Mouse (Mus musculus): Measurements from ENCODE around the gene Uevld.
"Not testable (repeated sequence)": the region's sequence is repeated elsewhere in the genome, so short reads cannot be mapped to it uniquely, and the experiment has no call there.

Uevld gene

GRCm38 (mm10) chr7:46964070-46964469, 5.7 kb upstream of the Uevld start:
- DNase-seq, result no peak

- peak; percentile 85 for DNase-seq
These were observed 4.7 kb upstream of the Uevld start for GRCm38 (mm10) chr7:46962806-46963618.

- DNase-seq, result peak; percentile 21
These were observed 3.8 kb upstream of the Uevld start for GRCm38 (mm10) chr7:46962132-46962531.

GRCm38 (mm10) chr7:46960991-46961390, 2.7 kb upstream of the Uevld start:
- no peak for DNase-seq

GRCm38 (mm10) chr7:46958853-46959252, 526 bp upstream of the Uevld start:
- DNase-seq, result peak; percentile 12

GRCm38 (mm10) chr7:46935847-46936246, 22.5 kb downstream of the Uevld start:
- DNase-seq, result peak; percentile 40

GRCm38 (mm10) chr7:46934788-46935187, 23.5 kb downstream of the Uevld start:
- peak; percentile 41 for DNase-seq

GRCm38 (mm10) chr7:46931370-46931769, 27.0 kb downstream of the Uevld start:
- DNase-seq, result no peak

- no peak for DNase-seq
These were observed 30.0 kb downstream of the Uevld start for GRCm38 (mm10) chr7:46928291-46928690.

- no peak for DNase-seq
These were observed 36.3 kb downstream of the Uevld start for GRCm38 (mm10) chr7:46922075-46922474.

- DNase-seq, result peak; percentile 97
These were observed 38.7 kb downstream of the Uevld start, which contains the start of gene Tsg101 for GRCm38 (mm10) chr7:46919551-46920176. TSS of gene Tsg101 (minus strand) at chr7:46919969.

- DNase-seq, result peak; percentile 17
These were observed 39.5 kb downstream of the Uevld start for GRCm38 (mm10) chr7:46918678-46919371.

- no peak for DNase-seq
These were observed 42.0 kb downstream of the Uevld start for GRCm38 (mm10) chr7:46916376-46916775.

GRCm38 (mm10) chr7:46911250-46911649, 47.1 kb downstream of the Uevld start:
- DNase-seq, result no peak

- no peak for DNase-seq
These were observed 59.0 kb downstream of the Uevld start for GRCm38 (mm10) chr7:46899343-46899742.

GRCm38 (mm10) chr7:46895511-46895910, 62.8 kb downstream of the Uevld start:
- DNase-seq, result no peak

GRCm38 (mm10) chr7:46883304-46883703, 75.0 kb downstream of the Uevld start:
- no peak for DNase-seq

GRCm38 (mm10) chr7:46881941-46882340, 76.4 kb downstream of the Uevld start:
- DNase-seq, result not testable (repeated sequence)

GRCm38 (mm10) chr7:46880992-46881391, 77.3 kb downstream of the Uevld start:
- DNase-seq, result no peak

GRCm38 (mm10) chr7:46879851-46880250, 78.5 kb downstream of the Uevld start:
- DNase-seq, result peak; percentile 56

GRCm38 (mm10) chr7:46877255-46877654, 81.1 kb downstream of the Uevld start:
- DNase-seq, result no peak

GRCm38 (mm10) chr7:46876841-46877240, 81.5 kb downstream of the Uevld start:
- no peak for DNase-seq
